In the genomic region with DNA sequence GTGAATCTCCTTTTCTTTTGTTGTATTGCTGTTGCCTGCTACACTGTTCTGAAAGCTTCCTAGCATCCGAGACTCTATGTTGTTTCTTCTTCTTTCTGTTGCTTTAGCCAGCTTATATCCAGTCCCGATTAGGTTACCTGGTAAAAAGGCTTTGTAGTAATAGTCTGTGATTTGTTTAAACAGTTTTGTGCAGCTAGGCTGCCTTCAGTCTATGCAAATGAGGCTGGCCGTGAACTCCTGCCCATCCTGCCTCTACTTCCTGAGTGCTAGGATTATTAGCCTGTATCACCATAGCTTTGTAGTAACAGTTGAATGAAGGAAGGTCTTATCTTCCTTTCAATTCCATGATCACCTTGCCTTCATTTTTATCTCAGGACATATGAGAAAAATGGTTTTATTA, we compare ENCODE assay signal across 13 mouse cellular contexts. TPM values are rescaled to one million over a fixed set of nuclear protein-coding genes. Genes with fewer than 3 reads are reported as not detected.
DNase-seq lines count a peak whose midpoint lies in the region; ATAC-seq lines count a peak whose summit lies in the region.
"Had no signal": no experiment of that assay in that cellular context is flagged by ENCODE, and none has a peak within 500 bp of the region (broad histone marks: within the 10 kb centered on the region; RNA-seq: fewer than 3 reads in every experiment).

No protein-coding gene starts in this region.

- no peaks in the 10 kb centered on the region for H3K27me3 ChIP-seq in heart, embryonic 11.5 days (ENCODE audit: control insufficient read depth, insufficient read depth, low read length)
- no peaks in the 10 kb centered on the region for H3K27me3 ChIP-seq in forebrain, embryonic 16.5 days (replicated peaks; ENCODE audit: control insufficient read depth, insufficient read depth, low read length)
- peaks cover 42% of the 10 kb centered on the region for H3K27me3 ChIP-seq in liver, embryonic 12.5 days (replicated peaks)

- H3K4me3 ChIP-seq in heart, embryonic 11.5 days (ENCODE audit: low read depth, low read length), result peak overlapping the region; percentile 58
- H3K4me3 ChIP-seq in forebrain, embryonic 16.5 days (replicated peaks; ENCODE audit: low read length), result peak overlapping the region; percentile 15
- H3K4me3 ChIP-seq in liver, embryonic 12.5 days, result no peak overlapping the region

- peaks cover 6% of the 10 kb centered on the region; the same call in 1 of the 2 replicates for H3K4me1 ChIP-seq in heart, embryonic 11.5 days (ENCODE audit: control insufficient read depth, insufficient read depth, low read length)
- H3K4me1 ChIP-seq in forebrain, embryonic 16.5 days (replicated peaks; ENCODE audit: control insufficient read depth, insufficient read depth, low read length), result peaks cover 12% of the 10 kb centered on the region
- peaks cover 24% of the 10 kb centered on the region for H3K4me1 ChIP-seq in liver, embryonic 12.5 days

- H3K27ac ChIP-seq in heart, embryonic 11.5 days (ENCODE audit: low read depth, low read length), result no peak overlapping the region
- no peak overlapping the region for H3K27ac ChIP-seq in forebrain, embryonic 16.5 days (ENCODE audit: low read length)
- no peak overlapping the region for H3K27ac ChIP-seq in liver, embryonic 12.5 days

- H3K9me3 ChIP-seq in heart, embryonic 11.5 days (replicated peaks; ENCODE audit: control insufficient read depth, low read length), result no peaks in the 10 kb centered on the region
- no peaks in the 10 kb centered on the region for H3K9me3 ChIP-seq in forebrain, embryonic 16.5 days (ENCODE audit: control insufficient read depth, low read length)
- no peaks in the 10 kb centered on the region for H3K9me3 ChIP-seq in liver, embryonic 12.5 days (replicated peaks)

- 59% methylated on average over 3 of the region's 3 CpGs for WGBS in heart, embryonic 11.5 days (ENCODE audit: insufficient replicate concordance)
- WGBS in forebrain, embryonic 16.5 days, result 34% methylated on average over 3 of the region's 3 CpGs
- 41% methylated on average over 3 of the region's 3 CpGs for WGBS in liver, embryonic 12.5 days (ENCODE audit: insufficient replicate concordance)

- intact Hi-C loops in left cerebral cortex, postnatal 4 days (cut with DNase I), result loop anchor here (10.0 kb wide), 1 partner anchor 129 kb away; no protein-coding TSS in a partner anchor

- peaks cover 5% of the 10 kb centered on the region for H3K36me3 ChIP-seq in heart, embryonic 11.5 days (ENCODE audit: control insufficient read depth, insufficient read depth, low read length)
- H3K36me3 ChIP-seq in forebrain, embryonic 16.5 days (ENCODE audit: control insufficient read depth, insufficient read depth), result 0 out of 2 replicates have a peak, but pooled peaks cover 4% of the 10 kb centered on the region
- H3K36me3 ChIP-seq in liver, embryonic 12.5 days, result peaks cover 18% of the 10 kb centered on the region

- no peak overlapping the region for H3K9ac ChIP-seq in heart, embryonic 11.5 days (ENCODE audit: low read depth, low read length)
- no peak overlapping the region for H3K9ac ChIP-seq in forebrain, embryonic 16.5 days (replicated peaks; ENCODE audit: low read depth, low read length)
- H3K9ac ChIP-seq in liver, embryonic 12.5 days, result no peak overlapping the region

- no peak for DNase-seq in heart, adult 18-20 months
- DNase-seq in A20 (ENCODE audit: low read depth, low spot score), result peak; percentile 72
- no peak for DNase-seq in urinary bladder, adult 2 months (ENCODE audit: low spot score)
- no peak for DNase-seq in left cerebral cortex, postnatal 4 days
- DNase-seq: B cell, adult 2 months; cerebellum, adult 18-20 months; heart, postnatal 14 days; retina, postnatal 1 day; thymus, postnatal 25 days had no signal

- no peak for ATAC-seq in heart, embryonic 11.5 days (replicated peaks; ENCODE audit: insufficient number of reproducible peaks, low FRiP score, low TSS enrichment)
- ATAC-seq in forebrain, embryonic 16.5 days, result no peak
- no peak for ATAC-seq in liver, embryonic 12.5 days
- no peak for ATAC-seq in granulocyte monocyte progenitor cell, adult 5-6 weeks (replicated peaks; ENCODE audit: poor library complexity, severe bottlenecking)

- H3K4me2 ChIP-seq in heart, embryonic 11.5 days, result peak overlapping the region; percentile 69
- H3K4me2 ChIP-seq in forebrain, embryonic 16.5 days (ENCODE audit: low read length), result peak overlapping the region; percentile 91
- peak overlapping the region; percentile 67 for H3K4me2 ChIP-seq in liver, embryonic 12.5 days

RNA-seq across cellular contexts. Expression of a gene that starts 1.5 kb away (rescaled TPM):
- 28.1 and 30.5 TPM in 2 replicates for polyA plus RNA-seq in heart, embryonic 11.5 days (2014; fragmentation: Nextera tagmentation; extraction: Ambion mirVana)
- total RNA-seq in heart, adult 18-20 months (2021), result under 1 TPM; 0.23 to 0.37 TPM
- 12.2 and 17.8 TPM in 2 replicates for polyA plus RNA-seq in forebrain, embryonic 16.5 days (2015; fragmentation: Nextera tagmentation; extraction: Ambion mirVana)
- polyA plus RNA-seq in liver, embryonic 12.5 days (2016; fragmentation: Nextera tagmentation; extraction: Ambion mirVana), result 8.6 and 9.6 TPM in 2 replicates
- total RNA-seq in granulocyte monocyte progenitor cell, adult 5-6 weeks (2014; fragmentation: Nextera tagmentation), result 16.1 and 21.4 TPM in 2 replicates
- total RNA-seq in granulocyte monocyte progenitor cell, adult 5-6 weeks (2017), result 57.7 and 60.0 TPM in 2 replicates
- 1.8 and 2.1 TPM in 2 replicates for polyA plus RNA-seq in urinary bladder, adult 2 months (2012; rRNA removed)
- 1 to 10 TPM; 1.8 to 3.3 TPM for total RNA-seq in left cerebral cortex, postnatal 4 days (2021)

RNA-seq across cellular contexts. Expression of a gene that starts 12.9 kb away (rescaled TPM):
- 7.4 and 8.5 TPM in 2 replicates for polyA plus RNA-seq in heart, embryonic 11.5 days (2014; fragmentation: Nextera tagmentation; extraction: Ambion mirVana)
- 10 to 100 TPM in 1 of 2 experiments, 1 to 10 TPM in 1; 5.6 to 13.0 TPM for total RNA-seq in heart, adult 18-20 months (2021)
- polyA plus RNA-seq in forebrain, embryonic 16.5 days (2015; fragmentation: Nextera tagmentation; extraction: Ambion mirVana), result 1.5 and 2.0 TPM in 2 replicates
- polyA plus RNA-seq in liver, embryonic 12.5 days (2016; fragmentation: Nextera tagmentation; extraction: Ambion mirVana), result 0.66 and 0.97 TPM in 2 replicates
- total RNA-seq in granulocyte monocyte progenitor cell, adult 5-6 weeks (2014; fragmentation: Nextera tagmentation), result 2.3 and 6.7 TPM in 2 replicates
- total RNA-seq in granulocyte monocyte progenitor cell, adult 5-6 weeks (2017), result 1.0 and 1.1 TPM in 2 replicates
- polyA plus RNA-seq in urinary bladder, adult 2 months (2012; rRNA removed), result 377 and 428 TPM in 2 replicates
- 1 to 10 TPM; 8.0 to 8.9 TPM for total RNA-seq in left cerebral cortex, postnatal 4 days (2021)

RNA-seq across cellular contexts. Expression of a gene that starts 40.6 kb away (rescaled TPM):
- polyA plus RNA-seq in heart, embryonic 11.5 days (2014; fragmentation: Nextera tagmentation; extraction: Ambion mirVana), result 0.15 TPM in 1 of 2 replicates, not detected in the other
- under 1 TPM in 1 of 2 experiments, not detected in 1; 0.80 TPM for total RNA-seq in heart, adult 18-20 months (2021)
- 0.17 TPM in 1 of 2 replicates, not detected in the other for polyA plus RNA-seq in forebrain, embryonic 16.5 days (2015; fragmentation: Nextera tagmentation; extraction: Ambion mirVana)
- 0.18 and 0.54 TPM in 2 replicates for polyA plus RNA-seq in liver, embryonic 12.5 days (2016; fragmentation: Nextera tagmentation; extraction: Ambion mirVana)
- total RNA-seq in granulocyte monocyte progenitor cell, adult 5-6 weeks (2014; fragmentation: Nextera tagmentation), result not detected in 2 replicates
- 0.47 TPM in 1 of 2 replicates, not detected in the other for total RNA-seq in granulocyte monocyte progenitor cell, adult 5-6 weeks (2017)
- 1.0 and 1.9 TPM in 2 replicates for polyA plus RNA-seq in urinary bladder, adult 2 months (2012; rRNA removed)
- total RNA-seq in left cerebral cortex, postnatal 4 days (2021), result under 1 TPM; 0.24 to 0.28 TPM

Comparison
In these comparisons a context has a peak if more than half of its experiments do, and no peak if none do; other contexts are left out.
1. RNA of a gene that starts 12.9 kb away (polyA plus RNA-seq): 377 to 428 TPM in urinary bladder, adult 2 months; 7.4 to 8.5 TPM in heart, embryonic 11.5 days, 1.5 to 2.0 TPM in forebrain, embryonic 16.5 days and 0.66 to 0.97 TPM in liver, embryonic 12.5 days; every median in the first group is over 10 times any median in the second.
2. Peak in every context shown above with its lines, with median percentiles within 50 percentile points of each other: H3K4me2 ChIP-seq.